Mouse (Mus musculus) liver, adult 2 months (tissue): Measurements from ENCODE around the gene Cyp2b19.

Experiments
- CTCF ChIP-seq: fragments of 200-500 bp; IDR thresholded peaks from 2 replicates; pipeline ENCODE4 v1.5.1; 2011; ENCODE audit warnings: low read depth, low read length, control low read depth
- POLR2A ChIP-seq: fragments of 200-500 bp; IDR thresholded peaks from 2 replicates; pipeline ENCODE4 v1.6.1; 2011; ENCODE audit warnings: low read length, control low read depth; ENCODE audit not compliant: insufficient read depth; ENCODE audit errors: extremely low read depth

DNA sequence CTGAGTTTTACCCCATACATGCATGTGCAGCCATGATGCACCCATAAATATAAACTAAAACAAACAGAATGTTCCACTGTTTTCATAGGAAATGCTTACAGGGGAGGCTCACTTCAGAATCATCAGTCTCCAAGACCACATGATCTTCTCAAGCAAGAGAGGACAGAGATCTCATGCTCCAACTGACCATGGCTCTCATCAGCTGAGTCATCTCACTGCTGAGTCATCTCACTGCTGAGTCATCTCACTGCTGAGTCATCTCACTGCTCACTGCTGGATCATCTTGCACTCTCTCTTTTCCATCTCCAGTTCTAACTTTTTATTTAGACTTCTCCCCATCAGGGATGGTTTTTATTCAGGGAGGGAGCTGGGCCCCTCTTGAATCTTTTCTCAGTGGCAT lies 43.2 kb downstream of the Cyp2b19 start:
- TF ChIP-seq CTCF: no peak
- TF ChIP-seq POLR2A: no peak
